Mouse (Mus musculus) heart, adult 2 months (tissue): ENCODE results near the gene Gm37240.

Source experiments
- CTCF ChIP-seq: fragments of 200-600 bp; IDR thresholded peaks from 2 replicates; pipeline ENCODE4 v1.8.1; 2022; ENCODE audit warnings: antibody characterized with exemption, mild to moderate bottlenecking, moderate library complexity
- EP300 ChIP-seq: fragments of 200-500 bp; IDR thresholded peaks from 2 replicates; pipeline ENCODE4 v1.6.1; 2011; ENCODE audit warnings: low read depth, low read length, control low read depth; ENCODE audit not compliant: insufficient read depth
- POLR2A ChIP-seq: fragments of 200-500 bp; IDR thresholded peaks from 2 replicates; pipeline ENCODE4 v1.6.1; 2011; ENCODE audit warnings: mild to moderate bottlenecking, low read depth, low read length, control low read depth; ENCODE audit not compliant: insufficient read depth

DNA sequence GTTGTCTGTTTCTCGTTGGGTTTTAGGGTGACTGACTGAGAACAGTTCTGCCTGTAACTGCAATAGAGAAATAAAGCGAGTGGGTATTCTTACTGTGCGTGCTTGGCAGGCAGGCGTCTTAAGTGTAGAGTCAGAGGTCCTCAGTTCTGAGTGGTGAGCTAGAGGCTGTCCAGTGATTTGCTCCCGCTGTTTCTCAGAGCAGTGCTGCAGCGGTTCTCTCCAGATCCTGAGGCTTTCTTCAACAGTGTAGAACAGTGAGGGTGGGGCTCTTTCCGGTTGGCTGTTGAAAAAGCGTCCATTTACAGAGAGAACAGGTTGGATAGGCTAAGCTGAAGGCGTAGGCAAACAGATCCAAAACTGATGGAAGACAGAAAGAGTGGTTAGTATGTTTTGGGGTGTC is 1012.0 kb downstream of the Gm37240 start:
- TF ChIP-seq POLR2A: no peak
- TF ChIP-seq CTCF: no peak
- no peak for TF ChIP-seq EP300
